Mouse (Mus musculus): ENCODE measurements around the gene Gramd2. TPM values are rescaled to one million over a fixed set of nuclear protein-coding genes. Genes with fewer than 3 reads are reported as not detected.
A peak's percentile ranks its signal among the peaks of the same experiment; 100 is the strongest.

Gramd2 gene
- polyA plus RNA-seq, 1 experiment from 2014 or later: 0.24 TPM

GRCm38 (mm10) chr9:59659036-59660026 lies 20.6 kb upstream of the Gramd2 start:
- WGBS: 23% methylated on average over 14 of the region's 14 CpGs
- Histone ChIP-seq H3K27ac (peak overlapping the region; percentile 51), H3K9ac (replicated peaks) (peak overlapping the region; percentile 88; the same call in 1 of the 2 replicates), H3K4me2 (peak overlapping the region; percentile 81), H3K9me3 (no peaks in the 10 kb centered on the region), H3K27me3 (no peaks in the 10 kb centered on the region), H3K4me3 (replicated peaks) (peak overlapping the region; percentile 86), H3K4me1 (replicated peaks) (peaks cover 44% of the 10 kb centered on the region), H3K36me3 (peaks cover 45% of the 10 kb centered on the region)
- no peak for ATAC-seq (ENCODE audit: insufficient number of reproducible peaks, insufficient read depth, low FRiP score, low TSS enrichment, low read depth)

DNA sequence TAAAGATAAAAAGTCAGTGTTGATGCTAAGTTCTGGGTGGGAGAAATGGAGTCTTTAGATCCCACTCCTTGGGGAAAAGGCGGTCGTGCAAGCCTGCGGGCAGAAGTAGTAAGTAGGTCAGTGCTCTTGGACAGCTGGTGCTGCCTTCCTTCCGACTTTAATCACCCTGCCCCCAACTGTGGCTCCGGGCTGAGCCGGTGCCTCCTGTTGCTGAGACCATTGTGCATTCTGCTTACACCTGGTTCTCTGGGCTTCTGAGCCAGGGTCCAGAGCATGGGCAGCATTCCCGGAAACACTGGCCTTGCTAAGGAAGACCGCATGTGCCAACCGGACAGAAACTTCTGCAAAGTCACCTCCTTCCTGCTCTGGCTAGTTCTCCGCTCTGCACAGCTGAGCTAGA lies 19.5 kb upstream of the Gramd2 start:
- Histone ChIP-seq H3K36me3 (peaks cover 56% of the 10 kb centered on the region), H3K9ac (replicated peaks) (no peak overlapping the region), H3K4me3 (replicated peaks) (no peak overlapping the region), H3K27ac (0 out of 2 replicates have a peak overlapping the region, but pooled peaks have one; percentile 24), H3K27me3 (no peaks in the 10 kb centered on the region), H3K9me3 (no peaks in the 10 kb centered on the region), H3K4me2 (peak overlapping the region; percentile 81), H3K4me1 (replicated peaks) (peaks cover 44% of the 10 kb centered on the region)
- ATAC-seq (ENCODE audit: insufficient number of reproducible peaks, insufficient read depth, low FRiP score, low TSS enrichment, low read depth): no peak
- WGBS: 61% methylated on average over 10 of the region's 10 CpGs

DNA sequence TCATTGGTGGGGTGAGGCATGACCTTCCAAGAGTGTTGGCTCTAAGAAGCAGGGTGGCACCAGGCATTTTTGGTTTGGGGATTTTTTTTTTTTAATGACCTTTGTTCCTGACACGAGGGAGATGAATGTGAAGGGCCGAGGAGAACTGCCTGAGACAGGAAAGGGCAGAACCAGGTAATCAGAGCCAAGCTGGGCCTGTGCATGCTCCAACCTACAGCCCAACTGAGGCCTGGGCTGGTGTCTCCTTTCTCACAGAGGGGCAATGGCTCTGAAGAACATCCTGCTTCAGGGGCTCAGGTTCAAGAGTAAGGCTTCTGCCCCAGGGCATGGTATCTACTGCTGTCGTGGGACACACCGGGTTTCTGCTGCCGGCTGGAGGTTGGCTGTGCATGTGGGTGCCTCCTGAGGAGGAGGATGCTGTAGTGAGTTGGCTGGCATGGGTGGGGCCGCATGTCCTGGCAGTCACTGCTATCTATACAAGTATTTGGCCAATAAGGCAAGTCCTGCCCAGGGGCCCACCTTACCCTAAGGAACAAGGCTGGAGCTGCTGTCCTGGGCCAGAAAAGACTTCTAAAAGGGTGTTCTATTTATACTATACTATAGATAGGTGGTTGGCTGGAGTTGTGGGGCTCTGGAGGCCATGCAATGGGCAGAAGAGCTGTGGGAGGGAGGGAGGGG lies 18.5 kb upstream of the Gramd2 start:
- Histone ChIP-seq H3K27me3 (no peaks in the 10 kb centered on the region), H3K4me3 (replicated peaks) (no peak overlapping the region), H3K9me3 (no peaks in the 10 kb centered on the region), H3K27ac (no peak overlapping the region), H3K36me3 (peaks cover 66% of the 10 kb centered on the region), H3K4me2 (no peak overlapping the region), H3K4me1 (replicated peaks) (peaks cover 44% of the 10 kb centered on the region), H3K9ac (replicated peaks) (peak overlapping the region; percentile 24)
- ATAC-seq (ENCODE audit: insufficient number of reproducible peaks, insufficient read depth, low FRiP score, low TSS enrichment, low read depth): no peak
- 67% methylated on average over 6 of the region's 6 CpGs for WGBS

DNA sequence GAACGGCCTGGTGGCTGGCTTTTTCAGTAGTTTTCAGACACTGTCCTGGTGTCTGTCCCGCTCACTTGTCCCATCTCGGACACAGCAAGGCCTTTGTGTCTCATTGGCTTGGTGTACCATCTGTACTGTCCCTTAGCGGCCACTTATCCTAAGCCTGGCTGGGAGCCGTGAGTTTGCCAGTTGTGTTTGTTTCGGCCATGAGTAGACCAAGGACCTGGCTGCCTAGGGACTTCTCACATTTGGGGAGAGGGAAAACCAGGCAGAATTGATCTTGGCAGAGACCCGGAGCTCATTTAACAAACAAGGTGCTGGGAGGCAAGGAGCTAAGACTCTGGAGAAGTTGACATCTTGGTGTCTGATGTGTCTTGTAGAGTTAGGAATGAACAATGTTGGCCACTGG lies 16.7 kb upstream of the Gramd2 start:
- ATAC-seq (ENCODE audit: insufficient number of reproducible peaks, insufficient read depth, low FRiP score, low TSS enrichment, low read depth): no peak
- Histone ChIP-seq H3K27ac (no peak overlapping the region), H3K4me1 (replicated peaks) (peaks cover 42% of the 10 kb centered on the region), H3K9me3 (no peaks in the 10 kb centered on the region), H3K4me3 (replicated peaks) (no peak overlapping the region), H3K4me2 (no peak overlapping the region), H3K9ac (replicated peaks) (no peak overlapping the region), H3K36me3 (peaks cover 84% of the 10 kb centered on the region), H3K27me3 (no peaks in the 10 kb centered on the region)
- 81% methylated on average over 7 of the region's 7 CpGs for WGBS

DNA sequence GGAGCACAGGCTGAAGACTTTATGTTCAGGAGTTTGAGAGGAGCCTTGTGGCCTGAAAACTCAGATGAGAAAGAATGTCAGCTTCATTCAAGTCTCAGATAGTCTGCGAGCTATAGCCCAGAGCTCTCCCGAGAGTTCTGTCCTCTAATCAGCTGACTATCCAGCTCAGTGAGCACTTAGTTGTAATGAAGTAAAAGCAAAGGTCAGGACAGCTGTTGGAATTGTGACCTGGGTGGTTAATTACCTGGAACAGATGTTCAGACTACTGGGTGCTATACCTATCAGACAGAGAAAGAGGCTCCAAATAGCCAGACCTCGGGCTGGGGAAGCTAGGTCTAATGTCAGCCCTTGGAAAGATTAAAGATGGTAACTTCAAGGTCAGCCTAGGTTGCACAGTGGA lies 16.0 kb upstream of the Gramd2 start:
- Histone ChIP-seq H3K27ac (no peak overlapping the region), H3K36me3 (peaks cover 92% of the 10 kb centered on the region), H3K9me3 (no peaks in the 10 kb centered on the region), H3K4me2 (no peak overlapping the region), H3K4me3 (replicated peaks) (no peak overlapping the region), H3K4me1 (replicated peaks) (peaks cover 34% of the 10 kb centered on the region), H3K27me3 (no peaks in the 10 kb centered on the region), H3K9ac (replicated peaks) (no peak overlapping the region)
- WGBS: 66% methylated on average over 3 of the region's 3 CpGs
- no peak for ATAC-seq (ENCODE audit: insufficient number of reproducible peaks, insufficient read depth, low FRiP score, low TSS enrichment, low read depth)

- no peak overlapping the region for H3K4me2 ChIP-seq
- H3K36me3 ChIP-seq: peaks cover 97% of the 10 kb centered on the region
- H3K9ac ChIP-seq (replicated peaks): no peak overlapping the region
- ATAC-seq (ENCODE audit: insufficient number of reproducible peaks, insufficient read depth, low FRiP score, low TSS enrichment, low read depth): no peak
- H3K4me3 ChIP-seq (replicated peaks): no peak overlapping the region
- no peak overlapping the region for H3K27ac ChIP-seq
- H3K27me3 ChIP-seq: no peaks in the 10 kb centered on the region
- no peaks in the 10 kb centered on the region for H3K9me3 ChIP-seq
- WGBS: 92% methylated on average over 4 of the region's 4 CpGs
- H3K4me1 ChIP-seq (replicated peaks): peaks cover 26% of the 10 kb centered on the region
Observed at GRCm38 (mm10) chr9:59664664-59665256, 15.2 kb upstream of the Gramd2 start.

DNA sequence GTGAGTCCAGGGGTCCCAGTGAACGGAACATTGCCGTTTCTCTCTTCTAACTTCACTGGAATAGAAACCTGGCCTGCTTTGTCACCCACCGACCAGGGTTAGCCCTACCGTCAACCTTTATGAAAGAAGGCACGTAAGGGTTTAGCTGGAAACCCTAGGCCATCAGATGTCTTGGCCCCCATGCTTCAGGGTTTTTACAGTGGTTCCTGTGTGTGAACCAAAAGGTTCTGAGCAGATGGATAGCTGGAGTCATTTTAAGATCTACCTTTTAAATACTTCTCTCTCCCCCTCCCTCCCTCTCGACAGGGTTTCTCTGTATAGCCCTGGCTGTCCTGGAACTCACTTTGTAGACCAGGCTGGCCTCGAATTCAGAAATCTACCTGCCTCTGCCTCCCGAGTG lies 13.9 kb upstream of the Gramd2 start:
- H3K27me3 ChIP-seq: no peaks in the 10 kb centered on the region
- H3K4me2 ChIP-seq: no peak overlapping the region
- H3K9ac ChIP-seq (replicated peaks): no peak overlapping the region
- H3K4me3 ChIP-seq (replicated peaks): no peak overlapping the region
- no peak for ATAC-seq (ENCODE audit: insufficient number of reproducible peaks, insufficient read depth, low FRiP score, low TSS enrichment, low read depth)
- peaks cover 98% of the 10 kb centered on the region for H3K36me3 ChIP-seq
- H3K27ac ChIP-seq: no peak overlapping the region
- WGBS: 91% methylated on average over 8 of the region's 8 CpGs
- H3K9me3 ChIP-seq: no peaks in the 10 kb centered on the region
- H3K4me1 ChIP-seq (replicated peaks): peaks cover 14% of the 10 kb centered on the region

GRCm38 (mm10) chr9:59666813-59667212 lies 13.1 kb upstream of the Gramd2 start:
- H3K4me2 ChIP-seq: no peak overlapping the region
- no peak overlapping the region for H3K4me3 ChIP-seq (replicated peaks)
- peaks cover 6% of the 10 kb centered on the region for H3K4me1 ChIP-seq (replicated peaks)
- H3K9me3 ChIP-seq: no peaks in the 10 kb centered on the region
- no peaks in the 10 kb centered on the region for H3K27me3 ChIP-seq
- H3K36me3 ChIP-seq: peaks cover 98% of the 10 kb centered on the region
- ATAC-seq (ENCODE audit: insufficient number of reproducible peaks, insufficient read depth, low FRiP score, low TSS enrichment, low read depth): no peak
- no peak overlapping the region for H3K27ac ChIP-seq
- no peak overlapping the region for H3K9ac ChIP-seq (replicated peaks)
- WGBS: 87% methylated on average over 1 of the region's 1 CpGs

DNA sequence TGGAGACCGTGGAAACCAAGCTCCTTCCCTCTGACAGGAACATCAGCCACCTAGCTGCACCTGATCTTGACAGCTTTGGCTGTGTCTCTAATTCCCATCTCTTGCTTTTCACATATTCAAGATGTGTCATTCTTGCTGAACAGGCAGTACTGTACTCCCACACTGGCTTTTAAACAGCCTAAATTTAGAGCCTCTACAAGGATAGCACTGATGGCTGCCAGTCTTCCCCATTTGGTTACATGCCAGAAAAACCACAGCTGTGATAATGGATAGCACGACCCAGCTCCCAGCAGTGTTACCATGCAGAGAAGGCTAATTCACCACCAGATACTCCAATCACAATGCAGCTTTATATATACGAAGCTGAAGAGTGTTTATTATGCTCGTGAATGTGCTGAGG lies 12.7 kb upstream of the Gramd2 start:
- H3K27me3 ChIP-seq: no peaks in the 10 kb centered on the region
- no peak for ATAC-seq (ENCODE audit: insufficient number of reproducible peaks, insufficient read depth, low FRiP score, low TSS enrichment, low read depth)
- H3K4me1 ChIP-seq (replicated peaks): 0 out of 2 replicates have a peak, but pooled peaks cover 3% of the 10 kb centered on the region
- 84% methylated on average over 4 of the region's 4 CpGs for WGBS
- peaks cover 98% of the 10 kb centered on the region for H3K36me3 ChIP-seq
- no peaks in the 10 kb centered on the region for H3K9me3 ChIP-seq
- no peak overlapping the region for H3K27ac ChIP-seq
- no peak overlapping the region for H3K4me2 ChIP-seq
- no peak overlapping the region for H3K4me3 ChIP-seq (replicated peaks)
- H3K9ac ChIP-seq (replicated peaks): no peak overlapping the region

GRCm38 (mm10) chr9:59667904-59668303 lies 12.0 kb upstream of the Gramd2 start:
- H3K27ac ChIP-seq: no peak overlapping the region
- no peaks in the 10 kb centered on the region for H3K9me3 ChIP-seq
- no peak overlapping the region for H3K4me2 ChIP-seq
- no peaks in the 10 kb centered on the region for H3K27me3 ChIP-seq
- no peak overlapping the region for H3K4me3 ChIP-seq (replicated peaks)
- H3K4me1 ChIP-seq (replicated peaks): 0 out of 2 replicates have a peak, but pooled peaks cover 3% of the 10 kb centered on the region
- no peak overlapping the region for H3K9ac ChIP-seq (replicated peaks)
- H3K36me3 ChIP-seq: peaks cover 99% of the 10 kb centered on the region
- ATAC-seq (ENCODE audit: insufficient number of reproducible peaks, insufficient read depth, low FRiP score, low TSS enrichment, low read depth): no peak
- WGBS: 86% methylated on average over 6 of the region's 6 CpGs

DNA sequence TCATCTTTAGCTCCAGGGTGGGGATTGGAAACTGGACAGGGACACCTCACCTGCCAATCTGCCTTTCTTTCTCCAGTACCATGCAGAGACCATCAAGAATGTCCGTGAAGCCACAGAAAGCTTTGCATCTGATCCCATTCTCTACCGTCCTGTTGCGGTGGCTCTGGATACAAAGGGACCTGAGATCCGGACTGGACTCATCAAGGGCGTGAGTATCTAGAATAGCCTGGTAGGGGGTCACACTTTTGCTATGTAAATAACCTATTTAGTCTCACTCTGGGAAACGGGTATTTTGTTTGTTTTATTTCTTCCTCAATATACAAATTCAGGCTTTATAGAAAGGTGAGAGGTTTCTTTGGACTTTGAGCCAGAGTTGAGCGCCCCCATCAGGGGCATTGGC lies 11.5 kb upstream of the Gramd2 start:
- Histone ChIP-seq H3K4me2 (no peak overlapping the region), H3K9ac (replicated peaks) (no peak overlapping the region), H3K4me1 (replicated peaks) (no peaks in the 10 kb centered on the region), H3K9me3 (no peaks in the 10 kb centered on the region), H3K27me3 (no peaks in the 10 kb centered on the region), H3K4me3 (replicated peaks) (no peak overlapping the region), H3K36me3 (peaks cover 99% of the 10 kb centered on the region), H3K27ac (no peak overlapping the region)
- no peak for ATAC-seq (ENCODE audit: insufficient number of reproducible peaks, insufficient read depth, low FRiP score, low TSS enrichment, low read depth)
- 90% methylated on average over 7 of the region's 7 CpGs for WGBS
